Mouse (Mus musculus) brain, adult 2 months (tissue): Measurements from ENCODE around the gene 4930579F01Rik.

ENCODE experiments used
- DNase-seq: peaks from one replicate; pipeline ENCODE4 v3.0.0; 2011; ENCODE audit warnings: low read depth, low spot score

4930579F01Rik gene

GRCm38 (mm10) chr3:138216091-138216490, 22.5 kb upstream of the 4930579F01Rik start:
- DNase-seq = no peak

GRCm38 (mm10) chr3:138215395-138215989, 21.9 kb upstream of the 4930579F01Rik start:
- DNase-seq = no peak

DNA sequence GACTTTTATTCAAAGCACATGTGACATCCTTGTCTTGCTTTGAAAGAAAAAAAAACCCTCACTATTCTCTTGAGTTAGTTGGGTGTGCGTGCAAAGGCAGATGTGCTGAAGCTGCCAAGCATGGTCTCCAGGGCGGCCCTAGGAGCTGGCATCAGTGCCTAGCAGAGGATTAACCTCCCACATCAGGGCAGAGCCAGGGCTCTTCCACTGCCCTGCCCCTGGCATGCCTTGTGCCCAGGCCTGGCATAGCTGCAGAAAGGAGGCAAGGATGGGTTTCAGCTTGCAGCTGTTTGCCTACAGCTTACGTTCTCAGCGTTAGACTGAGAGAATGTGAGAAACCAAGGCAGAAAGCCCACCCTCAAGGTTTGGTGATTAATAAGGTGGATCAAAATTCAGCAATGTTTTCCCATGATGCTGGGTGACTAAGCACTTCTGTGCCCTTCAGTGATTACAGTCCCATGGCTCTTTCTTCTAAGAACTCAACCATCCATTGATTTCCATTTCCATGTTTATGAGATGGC, 18.9 kb upstream of the 4930579F01Rik start:
- no peak for DNase-seq

GRCm38 (mm10) chr3:138210432-138211075, 16.9 kb upstream of the 4930579F01Rik start:
- no peak for DNase-seq

DNA sequence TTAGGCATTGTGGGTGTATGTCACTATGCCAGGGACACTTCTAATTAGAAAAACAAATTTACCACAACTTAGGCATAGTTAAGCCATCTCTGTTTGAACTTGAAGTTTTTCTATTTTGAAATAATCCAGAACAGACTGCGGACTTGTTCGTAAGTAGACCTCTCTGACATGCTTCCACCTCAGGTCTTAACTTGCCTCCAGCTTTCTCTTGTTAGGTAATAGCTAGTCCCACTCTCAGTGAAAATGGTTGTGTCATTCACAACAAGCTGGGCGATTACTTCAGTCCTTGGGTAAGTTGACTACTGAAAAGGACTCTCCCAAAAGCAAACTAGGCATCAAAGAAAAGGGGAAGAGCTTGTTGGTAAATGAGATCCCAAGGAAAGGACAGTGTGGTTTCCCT, 15.2 kb upstream of the 4930579F01Rik start:
- DNase-seq = no peak

DNA sequence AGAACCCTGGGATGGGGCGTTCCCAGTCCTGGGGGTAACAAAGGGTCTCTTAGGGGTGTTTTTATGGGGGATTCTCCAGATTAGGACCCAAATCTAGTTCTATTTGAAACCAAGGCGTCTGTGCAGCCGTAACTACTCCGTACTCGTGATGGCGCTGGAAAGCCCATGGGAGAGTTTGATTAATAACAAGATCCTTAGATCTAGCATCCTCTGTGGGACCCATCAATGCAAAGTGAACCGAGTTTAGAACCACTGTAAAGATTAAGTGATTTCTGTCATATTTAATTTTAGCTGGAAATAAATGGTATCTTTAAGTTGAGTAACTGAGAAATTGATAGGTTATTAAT, 5.1 kb upstream of the 4930579F01Rik start:
- no peak for DNase-seq

GRCm38 (mm10) chr3:138197973-138198721, 4.5 kb upstream of the 4930579F01Rik start:
- DNase-seq = peak; percentile 93

GRCm38 (mm10) chr3:138197556-138197955, 3.9 kb upstream of the 4930579F01Rik start:
- peak; percentile 9 for DNase-seq

DNA sequence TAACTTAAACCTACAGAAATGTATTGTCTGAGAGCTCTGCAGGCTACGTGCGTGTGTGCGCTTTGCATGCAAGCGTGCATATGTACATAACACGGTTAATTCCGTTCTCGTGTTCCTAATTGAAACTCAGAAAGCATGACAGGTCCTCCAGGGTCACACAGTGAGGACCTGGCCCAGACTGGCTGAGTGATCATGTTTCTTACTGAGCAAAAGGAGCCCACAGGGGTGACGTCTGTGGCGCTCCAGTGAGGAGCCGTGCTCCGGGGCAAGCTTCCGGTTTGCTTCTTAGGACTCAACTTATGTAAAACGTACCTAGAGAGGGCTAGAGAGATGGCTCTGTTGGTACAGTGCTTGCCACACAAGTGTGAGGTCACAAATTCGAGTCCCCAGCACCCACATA, 3.5 kb upstream of the 4930579F01Rik start:
- no peak for DNase-seq

DNA sequence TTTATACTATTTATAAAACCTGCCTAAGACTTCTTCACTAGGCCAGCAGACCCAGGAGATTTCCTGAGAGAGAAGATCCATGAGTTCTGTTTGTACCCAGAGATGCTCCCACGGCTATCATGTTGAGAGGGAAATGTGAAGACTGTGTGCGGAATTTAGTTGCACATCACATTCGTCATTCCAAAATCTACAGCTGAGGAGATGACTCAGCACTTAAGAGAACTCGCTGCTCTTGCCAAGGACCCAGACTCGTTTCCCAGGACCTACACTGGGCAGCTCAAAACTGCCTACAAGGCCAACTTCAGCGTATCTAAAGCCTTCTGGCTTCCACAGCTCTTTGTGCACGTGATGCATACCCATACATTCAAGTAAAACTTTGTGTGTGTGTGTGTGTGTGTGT, 1.4 kb downstream of the 4930579F01Rik start:
- DNase-seq = peak; percentile 62

DNA sequence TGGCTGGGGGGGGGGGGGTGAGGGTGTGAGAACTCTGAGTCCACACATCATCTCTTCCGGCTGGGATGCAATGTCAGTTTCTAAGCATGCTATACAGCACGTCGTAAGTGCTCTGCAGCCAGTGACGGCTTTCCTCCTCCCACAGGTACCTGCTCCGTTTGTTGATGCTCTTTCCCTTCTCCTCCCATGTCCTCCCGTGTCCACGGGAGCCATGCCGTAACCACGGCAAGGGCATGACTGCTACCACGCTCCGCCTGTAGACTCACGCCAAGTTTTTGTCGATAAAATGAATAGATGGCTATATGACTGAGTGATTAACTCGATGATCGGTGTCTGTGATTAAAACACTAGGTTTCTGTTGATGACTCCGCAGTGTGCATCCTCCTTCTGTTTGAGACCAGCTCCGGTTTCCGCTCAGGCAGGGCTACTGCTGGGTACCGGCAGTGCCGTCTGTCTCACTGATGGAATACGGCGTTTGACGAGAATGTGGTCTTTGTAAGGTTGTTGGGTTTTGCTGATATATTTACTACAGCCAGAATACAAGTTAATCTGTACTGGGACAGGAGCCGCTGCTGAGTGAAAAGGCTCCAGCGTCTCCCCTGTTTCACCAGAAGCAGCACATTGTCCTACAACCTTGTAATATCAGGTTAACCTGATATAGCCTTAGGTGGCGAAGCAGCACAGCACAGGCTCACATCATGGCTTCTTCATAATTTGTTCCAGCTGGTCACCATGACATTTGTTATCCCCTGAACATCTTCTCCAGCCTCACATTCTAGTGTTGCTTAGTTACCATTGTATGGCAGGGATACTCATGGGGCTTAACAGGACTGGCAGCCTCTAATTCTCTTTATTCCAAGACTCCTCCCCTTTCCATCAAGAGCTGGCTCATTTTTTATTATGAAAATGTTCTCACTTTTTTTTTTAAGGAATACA, 7.4 kb downstream of the 4930579F01Rik start:
- DNase-seq = no peak

GRCm38 (mm10) chr3:138185290-138185689, 8.3 kb downstream of the 4930579F01Rik start:
- DNase-seq = no peak

- no peak for DNase-seq
Observed at GRCm38 (mm10) chr3:138183371-138183770, 10.3 kb downstream of the 4930579F01Rik start.

GRCm38 (mm10) chr3:138182019-138182418, 11.6 kb downstream of the 4930579F01Rik start:
- DNase-seq = no peak

DNA sequence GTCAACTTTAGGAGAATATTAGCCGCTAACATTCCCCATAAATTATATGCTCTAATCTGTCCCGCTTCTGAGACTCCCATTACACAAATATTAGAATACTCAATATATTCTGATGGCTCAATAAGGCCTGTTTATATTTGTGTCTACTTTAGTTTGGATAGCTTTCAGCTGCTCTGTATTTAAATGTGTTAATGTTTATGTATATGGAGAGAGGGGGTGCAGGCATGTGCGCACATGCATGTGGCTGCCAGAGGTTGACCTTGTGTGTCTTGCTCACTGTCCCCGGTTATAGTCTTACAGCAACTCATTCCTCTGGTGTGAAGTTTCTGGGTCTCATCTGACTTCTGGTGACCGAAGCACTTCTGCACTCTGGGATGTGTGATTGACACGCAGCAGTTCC, 18.1 kb downstream of the 4930579F01Rik start:
- no peak for DNase-seq

DNA sequence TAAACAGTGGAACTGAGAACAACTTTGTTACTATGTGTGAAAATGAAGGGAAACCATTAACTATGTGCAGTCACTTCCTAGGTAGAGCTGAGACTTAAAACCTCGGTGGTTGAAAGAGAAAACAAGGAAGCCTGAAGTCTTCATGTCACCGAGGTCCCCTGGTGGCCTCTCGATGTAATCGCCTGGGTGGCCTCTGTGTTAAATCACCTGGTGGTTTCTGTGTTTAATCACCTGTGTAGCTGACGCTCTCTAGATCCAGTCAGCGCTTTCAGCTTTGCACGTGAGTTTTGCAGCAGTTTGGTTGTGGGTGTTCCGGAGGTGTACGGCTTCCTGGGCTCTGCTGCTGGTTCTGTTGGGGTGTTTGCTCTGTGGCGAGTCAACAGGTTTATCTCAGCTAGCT, 20.3 kb downstream of the 4930579F01Rik start:
- DNase-seq = no peak

DNA sequence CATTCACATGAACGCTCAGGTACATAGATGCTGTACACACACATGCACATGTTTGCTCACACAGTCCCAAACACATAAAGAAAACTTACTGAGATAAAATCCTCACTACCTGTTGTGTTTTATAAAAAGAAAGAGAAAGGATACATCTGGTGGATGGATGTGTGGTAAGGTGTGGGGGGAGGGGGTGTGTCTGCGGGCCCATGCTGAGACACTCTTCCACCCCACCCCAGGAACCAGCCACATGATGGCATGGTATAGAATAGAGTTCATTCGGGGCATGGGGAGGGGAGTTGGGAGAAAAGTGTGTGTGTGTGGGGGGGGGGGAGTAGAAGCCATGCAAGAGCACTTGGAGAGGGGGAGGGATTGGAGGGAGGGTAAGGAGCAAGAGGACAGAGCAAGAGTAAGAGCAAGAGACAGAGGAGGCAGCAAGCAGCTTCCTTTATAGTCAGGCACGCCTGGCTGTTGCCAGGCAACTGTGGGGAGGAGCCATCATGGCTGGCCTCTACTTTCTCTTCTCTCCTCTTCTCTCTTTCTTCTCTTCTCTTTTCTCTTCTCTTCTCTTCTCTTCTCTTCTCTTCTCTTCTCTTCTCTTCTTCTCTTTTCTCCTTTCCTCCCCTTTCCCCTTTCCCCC, 31.0 kb downstream of the 4930579F01Rik start:
- no peak for DNase-seq

DNA sequence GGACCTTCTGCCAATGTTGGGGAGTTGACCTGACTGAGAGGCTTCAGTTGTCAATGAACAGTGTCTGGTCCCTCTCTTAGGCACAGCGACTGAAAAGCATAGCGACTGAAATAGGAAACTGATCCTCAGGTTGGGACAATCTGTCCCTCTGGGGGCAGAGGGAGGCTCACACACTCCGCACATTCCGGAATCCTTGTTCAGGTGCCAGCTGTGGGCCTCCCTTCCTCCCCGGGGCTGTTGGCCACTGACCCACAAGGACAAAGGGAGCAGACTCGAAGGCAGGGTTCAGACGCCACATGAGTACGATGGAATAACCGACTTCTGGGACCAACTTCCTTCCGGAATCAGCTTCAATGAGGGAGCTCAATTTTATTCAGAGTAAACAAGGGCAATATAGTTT, 32.0 kb downstream of the 4930579F01Rik start:
- no peak for DNase-seq

- no peak for DNase-seq
Observed at GRCm38 (mm10) chr3:138156651-138157050, 37.0 kb downstream of the 4930579F01Rik start.

GRCm38 (mm10) chr3:138155062-138155461, 38.6 kb downstream of the 4930579F01Rik start:
- DNase-seq = no peak

DNA sequence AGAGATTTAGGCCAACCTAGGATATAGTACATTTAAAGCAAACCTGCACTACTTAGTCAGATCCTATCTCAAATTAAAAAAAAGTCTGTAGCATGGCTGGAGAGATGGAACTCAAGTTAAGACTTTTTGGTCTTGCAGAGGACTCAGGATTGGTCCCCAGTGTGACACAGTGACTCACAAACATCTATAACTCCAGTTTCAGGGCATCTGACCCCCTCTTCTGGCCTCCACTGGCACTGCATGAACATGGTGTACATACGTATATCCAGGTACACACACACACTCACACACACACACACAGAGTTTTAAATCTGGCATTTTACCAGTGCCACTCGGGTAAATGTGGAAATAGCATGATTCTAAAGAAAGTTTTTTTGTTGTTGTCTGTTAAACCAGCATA, 44.8 kb downstream of the 4930579F01Rik start:
- DNase-seq = no peak
